Comparison of ENCODE assay signal across 8 mouse cellular contexts in the genomic region with DNA sequence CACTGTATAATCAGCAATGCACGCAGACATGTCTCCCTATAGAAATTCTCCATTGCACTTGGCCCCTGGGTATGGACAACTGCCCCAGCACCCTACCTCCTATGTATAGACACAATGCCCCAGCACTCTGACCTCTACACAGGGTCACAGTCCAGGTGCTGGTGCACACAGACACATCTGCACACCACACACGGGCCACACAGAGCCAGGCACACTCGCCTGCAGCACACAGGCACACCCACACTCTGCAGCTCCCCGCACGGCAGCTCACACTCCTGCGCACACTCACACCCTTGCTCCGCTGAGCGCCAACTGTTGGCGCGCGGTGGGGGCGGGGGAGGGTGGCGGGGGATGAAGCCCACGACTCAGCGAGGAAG.
A peak's percentile ranks its signal among the peaks of the same experiment; 100 is the strongest.
DNase-seq lines count a peak whose midpoint lies in the region; ATAC-seq lines count a peak whose summit lies in the region.

No protein-coding gene starts in this region.

- H3K27me3 ChIP-seq in forebrain, embryonic 16.5 days (replicated peaks; ENCODE audit: control insufficient read depth, insufficient read depth, low read length) = no peaks in the 10 kb centered on the region
- peaks cover 92% of the 10 kb centered on the region for H3K27me3 ChIP-seq in liver, embryonic 13.5 days
- no peaks in the 10 kb centered on the region for H3K27me3 ChIP-seq in stomach, embryonic 16.5 days (ENCODE audit: control insufficient read depth, insufficient read depth, low read length)

- peak; percentile 75 for ATAC-seq in forebrain, embryonic 16.5 days
- peak; percentile 22; the same call in 1 of the 2 replicates for ATAC-seq in liver, embryonic 13.5 days (ENCODE audit: low read depth)
- no peak for ATAC-seq in stomach, embryonic 16.5 days (ENCODE audit: insufficient read depth, low FRiP score)

- H3K36me3 ChIP-seq in forebrain, embryonic 16.5 days (ENCODE audit: control insufficient read depth, insufficient read depth) = no peaks in the 10 kb centered on the region
- no peaks in the 10 kb centered on the region for H3K36me3 ChIP-seq in liver, embryonic 13.5 days
- H3K36me3 ChIP-seq in stomach, embryonic 16.5 days (ENCODE audit: control insufficient read depth, insufficient read depth, low read length) = no peaks in the 10 kb centered on the region

- peak overlapping the region; percentile 67 for H3K4me2 ChIP-seq in forebrain, embryonic 16.5 days (ENCODE audit: low read length)
- peak overlapping the region; percentile 68 for H3K4me2 ChIP-seq in liver, embryonic 13.5 days
- H3K4me2 ChIP-seq in stomach, embryonic 16.5 days (ENCODE audit: low read depth, low read length) = peak overlapping the region; percentile 92

- H3K4me1 ChIP-seq in forebrain, embryonic 16.5 days (replicated peaks; ENCODE audit: control insufficient read depth, insufficient read depth, low read length) = peaks cover 62% of the 10 kb centered on the region
- H3K4me1 ChIP-seq in liver, embryonic 13.5 days (replicated peaks) = peaks cover 49% of the 10 kb centered on the region
- peaks cover 65% of the 10 kb centered on the region for H3K4me1 ChIP-seq in stomach, embryonic 16.5 days (ENCODE audit: control insufficient read depth, insufficient read depth, low read length)

- peak; percentile 35 for DNase-seq in kidney, adult 9 months
- DNase-seq in kidney, postnatal 14 days = no peak
- peak; percentile 39 for DNase-seq in R1 (ENCODE audit: low read depth, low spot score)
- no peak for DNase-seq in liver, embryonic 13.5 days
- DNase-seq in left cerebral cortex, adult 11 months (ENCODE audit: low spot score) = no peak
- DNase-seq in T-cell, adult 2 months (ENCODE audit: low spot score) = no peak

- peak overlapping the region; percentile 81 for H3K9ac ChIP-seq in forebrain, embryonic 16.5 days (replicated peaks; ENCODE audit: low read depth, low read length)
- peak overlapping the region; percentile 60; the same call in 1 of the 2 replicates for H3K9ac ChIP-seq in liver, embryonic 13.5 days
- H3K9ac ChIP-seq in stomach, embryonic 16.5 days (ENCODE audit: low read length) = peak overlapping the region; percentile 87

- H3K9me3 ChIP-seq in forebrain, embryonic 16.5 days (ENCODE audit: control insufficient read depth, low read length) = no peaks in the 10 kb centered on the region
- H3K9me3 ChIP-seq in liver, embryonic 13.5 days (replicated peaks) = no peaks in the 10 kb centered on the region
- H3K9me3 ChIP-seq in stomach, embryonic 16.5 days (replicated peaks; ENCODE audit: control insufficient read depth, low read length) = no peaks in the 10 kb centered on the region

- H3K27ac ChIP-seq in forebrain, embryonic 16.5 days (ENCODE audit: low read length) = peak overlapping the region; percentile 96
- H3K27ac ChIP-seq in liver, embryonic 13.5 days = no peak overlapping the region
- peak overlapping the region; percentile 95 for H3K27ac ChIP-seq in stomach, embryonic 16.5 days (ENCODE audit: low read length)

- peak overlapping the region; percentile 45 for H3K4me3 ChIP-seq in forebrain, embryonic 16.5 days (replicated peaks; ENCODE audit: low read length)
- H3K4me3 ChIP-seq in liver, embryonic 13.5 days (replicated peaks) = peak overlapping the region; percentile 55
- H3K4me3 ChIP-seq in stomach, embryonic 16.5 days (replicated peaks; ENCODE audit: low read length) = peak overlapping the region; percentile 52

- WGBS in forebrain, embryonic 16.5 days = 3% methylated on average over 12 of the region's 15 CpGs
- 8% methylated on average over 14 of the region's 15 CpGs for WGBS in liver, embryonic 13.5 days (ENCODE audit: insufficient replicate concordance)
- 6% methylated on average over 15 of the region's 15 CpGs for WGBS in stomach, embryonic 16.5 days

Comparison
In these comparisons a context has a peak if more than half of its experiments do, and no peak if none do; other contexts are left out.
1. DNase-seq: peak in kidney, adult 9 months (single experiment) and R1 (single experiment); none in kidney, postnatal 14 days (single experiment), liver, embryonic 13.5 days (single experiment), left cerebral cortex, adult 11 months (single experiment) and T-cell, adult 2 months (single experiment).
2. Peak in every context shown above with its lines, with median percentiles within 50 percentile points of each other: H3K4me2 ChIP-seq, H3K4me3 ChIP-seq and H3K9ac ChIP-seq.